Mouse (Mus musculus): ENCODE results near the gene Slc7a4. TPM values are rescaled to one million over a fixed set of nuclear protein-coding genes. Genes with fewer than 3 reads are reported as not detected.
"Not testable (repeated sequence)": the region's sequence is repeated elsewhere in the genome, so short reads cannot be mapped to it uniquely, and the experiment has no call there.

The Slc7a4 gene
- total RNA-seq, 2 experiments from 2014 or later: 0.38 to 7.1 TPM

- no peak for ATAC-seq (replicated peaks; ENCODE audit: low FRiP score, poor library complexity, severe bottlenecking)
These were observed 18.8 kb downstream of the Slc7a4 start for GRCm38 (mm10) chr16:17564221-17564620.

- no peak for ATAC-seq (replicated peaks; ENCODE audit: low FRiP score, poor library complexity, severe bottlenecking)
These were observed 19.4 kb downstream of the Slc7a4 start for GRCm38 (mm10) chr16:17563580-17563979.

- no peak for ATAC-seq (replicated peaks; ENCODE audit: low FRiP score, poor library complexity, severe bottlenecking)
These were observed 21.2 kb downstream of the Slc7a4 start, which contains the start of gene P2rx6 for GRCm38 (mm10) chr16:17561751-17562208. TSS of gene P2rx6 (plus strand) at chr16:17561885.

DNA sequence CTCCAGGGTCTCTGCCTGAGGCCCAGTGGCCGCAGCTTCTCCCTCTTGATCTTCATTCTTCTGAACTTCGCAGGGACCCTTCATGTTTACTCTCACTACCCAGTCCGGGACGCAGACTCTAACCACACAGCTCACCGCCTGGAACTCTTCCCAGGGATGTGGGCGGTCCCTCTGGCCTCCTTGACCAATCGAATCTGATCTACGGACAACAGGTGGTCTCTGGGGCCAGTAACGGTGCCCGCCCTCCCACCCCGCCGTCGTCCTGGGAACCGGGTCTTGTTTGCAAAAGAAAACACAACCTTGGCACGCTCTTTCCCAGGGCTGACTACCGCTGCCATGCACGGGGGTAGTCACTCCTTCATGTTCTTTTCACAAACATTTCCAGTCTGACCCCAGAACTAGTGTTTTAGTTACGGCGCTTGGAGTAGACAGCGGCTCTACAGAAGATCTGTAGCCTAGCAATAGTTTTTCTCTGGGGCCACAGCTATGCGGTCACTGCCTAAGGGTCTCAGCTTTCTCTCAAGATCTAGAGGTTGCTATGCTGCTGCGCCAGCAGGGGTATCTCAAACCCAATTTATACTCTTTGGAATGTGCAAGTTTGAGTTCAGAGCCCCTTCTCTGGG, 21.8 kb downstream of the Slc7a4 start, which contains the start of gene Lrrc74b:
Lrrc74b (minus strand) TSS at position 120 of the 623 bp plus-strand sequence.
- no peak for ATAC-seq (replicated peaks; ENCODE audit: low FRiP score, poor library complexity, severe bottlenecking)

GRCm38 (mm10) chr16:17559396-17560027, 23.5 kb downstream of the Slc7a4 start:
- ATAC-seq (replicated peaks; ENCODE audit: low FRiP score, poor library complexity, severe bottlenecking): no peak

DNA sequence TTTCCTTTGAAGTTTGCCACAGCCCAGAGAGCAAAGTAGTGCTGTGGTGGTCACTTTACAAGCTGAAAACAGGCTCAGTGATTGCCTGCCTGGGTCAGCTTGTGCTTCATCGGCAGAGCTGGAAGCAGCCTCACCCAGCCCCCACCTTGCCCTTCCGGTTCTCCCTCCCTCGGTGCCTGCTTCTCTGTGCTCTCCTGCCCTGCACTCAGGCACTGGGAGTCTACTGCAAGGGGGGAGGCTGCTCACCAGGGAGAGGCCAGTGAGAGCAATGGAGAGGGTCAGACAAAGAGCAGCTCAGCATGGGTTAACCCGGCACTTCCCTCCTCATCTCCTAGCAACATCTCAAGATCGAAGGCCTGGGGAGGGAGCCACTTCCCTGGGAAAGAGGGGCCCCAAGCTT, 24.2 kb downstream of the Slc7a4 start:
- no peak for ATAC-seq (replicated peaks; ENCODE audit: low FRiP score, poor library complexity, severe bottlenecking)

DNA sequence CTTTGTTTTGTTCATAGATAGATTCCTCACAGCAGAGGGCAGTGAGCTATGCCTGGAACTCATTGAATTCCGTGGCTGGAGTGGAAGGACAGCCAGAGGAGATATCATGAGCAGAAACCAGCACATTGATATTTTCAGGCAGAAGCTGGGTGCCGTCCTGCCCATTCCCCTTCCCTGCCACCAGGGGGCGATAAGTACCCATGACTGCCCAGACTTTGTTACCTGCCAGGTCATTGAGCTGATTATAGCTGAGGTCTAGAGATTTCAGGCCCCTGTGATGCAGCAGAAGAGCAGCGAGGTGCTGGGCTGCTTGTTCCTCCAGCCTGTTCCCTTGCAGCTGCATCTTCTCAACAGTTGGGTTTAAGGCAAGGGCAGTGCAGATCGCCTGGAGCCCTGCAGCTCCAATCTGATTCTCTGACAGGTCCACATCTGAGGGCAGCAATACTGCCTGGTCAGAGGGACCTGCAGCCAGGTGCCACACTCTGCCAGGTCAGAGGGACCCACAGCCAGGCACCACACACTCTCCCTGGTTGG, 25.0 kb downstream of the Slc7a4 start:
- peak; percentile 79 for ATAC-seq (replicated peaks; ENCODE audit: low FRiP score, poor library complexity, severe bottlenecking)

GRCm38 (mm10) chr16:17556907-17557306, 26.1 kb downstream of the Slc7a4 start:
- ATAC-seq (replicated peaks; ENCODE audit: low FRiP score, poor library complexity, severe bottlenecking): no peak

- no peak for ATAC-seq (replicated peaks; ENCODE audit: low FRiP score, poor library complexity, severe bottlenecking)
These were observed 26.8 kb downstream of the Slc7a4 start for GRCm38 (mm10) chr16:17556180-17556579.

DNA sequence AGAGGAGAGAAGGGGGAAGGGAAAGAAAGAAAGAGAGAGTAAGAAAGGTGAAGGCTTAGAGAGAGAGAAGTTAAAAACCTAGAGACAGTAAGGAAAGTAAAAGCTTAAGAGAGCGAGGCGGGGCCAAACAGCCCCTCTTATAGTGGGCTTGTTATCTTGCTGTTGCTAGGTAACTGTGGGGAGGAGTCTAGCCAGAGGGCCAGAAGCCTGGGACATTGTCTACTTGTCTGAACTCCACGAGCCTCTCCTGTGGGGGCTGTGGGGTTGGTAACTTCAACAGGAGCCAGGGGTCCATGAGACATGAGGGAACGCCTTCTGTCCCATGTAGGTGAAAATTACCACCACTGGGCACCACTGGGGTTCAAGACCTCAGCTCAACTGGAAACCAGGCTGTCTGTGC, 28.3 kb downstream of the Slc7a4 start:
- ATAC-seq (replicated peaks; ENCODE audit: low FRiP score, poor library complexity, severe bottlenecking): not testable (repeated sequence)

GRCm38 (mm10) chr16:17553910-17554685, 28.9 kb downstream of the Slc7a4 start:
- ATAC-seq (replicated peaks; ENCODE audit: low FRiP score, poor library complexity, severe bottlenecking): peak; percentile 77

GRCm38 (mm10) chr16:17552837-17553236, 30.2 kb downstream of the Slc7a4 start:
- no peak for ATAC-seq (replicated peaks; ENCODE audit: low FRiP score, poor library complexity, severe bottlenecking)

DNA sequence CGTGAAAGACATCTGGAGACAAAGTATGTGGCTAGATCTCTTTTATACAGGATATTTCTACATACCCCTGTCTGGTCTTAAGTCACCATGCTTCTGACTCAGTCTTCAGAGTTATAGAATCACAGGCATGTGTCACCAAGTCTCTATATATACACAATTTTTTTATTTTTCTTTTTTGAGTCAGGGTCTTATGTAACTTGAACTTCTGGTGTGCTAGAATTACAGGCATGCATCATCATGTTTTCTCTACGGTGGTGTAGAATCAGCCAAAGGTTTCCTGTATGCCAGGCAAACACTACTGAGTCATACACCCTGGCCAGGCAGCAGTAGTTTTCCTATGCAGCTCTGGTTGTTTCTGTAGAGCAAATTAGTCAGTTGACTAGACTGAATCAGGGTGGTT, 40.4 kb downstream of the Slc7a4 start:
- no peak for ATAC-seq (replicated peaks; ENCODE audit: low FRiP score, poor library complexity, severe bottlenecking)

DNA sequence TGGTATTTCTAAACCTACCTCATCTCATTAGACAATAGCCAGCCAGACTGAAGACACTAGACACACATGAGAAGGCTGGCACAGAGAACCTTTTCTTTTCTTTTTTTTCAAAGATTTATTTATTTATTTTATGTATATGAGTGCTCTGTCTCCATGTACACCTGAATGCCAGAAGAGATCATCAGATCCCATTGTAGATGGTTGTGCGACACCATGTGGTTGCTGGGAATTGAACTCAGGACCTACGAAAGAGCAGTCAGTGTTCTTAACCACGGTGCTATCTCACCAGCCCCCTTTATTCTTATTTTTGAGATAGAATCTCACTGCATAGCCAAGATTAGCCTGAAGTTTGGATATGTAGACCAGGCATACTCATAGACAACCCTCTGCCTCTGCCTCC, 46.4 kb downstream of the Slc7a4 start:
- no peak for ATAC-seq (replicated peaks; ENCODE audit: low FRiP score, poor library complexity, severe bottlenecking)

- no peak for ATAC-seq (replicated peaks; ENCODE audit: low FRiP score, poor library complexity, severe bottlenecking)
These were observed 50.2 kb downstream of the Slc7a4 start for GRCm38 (mm10) chr16:17532676-17533329.

DNA sequence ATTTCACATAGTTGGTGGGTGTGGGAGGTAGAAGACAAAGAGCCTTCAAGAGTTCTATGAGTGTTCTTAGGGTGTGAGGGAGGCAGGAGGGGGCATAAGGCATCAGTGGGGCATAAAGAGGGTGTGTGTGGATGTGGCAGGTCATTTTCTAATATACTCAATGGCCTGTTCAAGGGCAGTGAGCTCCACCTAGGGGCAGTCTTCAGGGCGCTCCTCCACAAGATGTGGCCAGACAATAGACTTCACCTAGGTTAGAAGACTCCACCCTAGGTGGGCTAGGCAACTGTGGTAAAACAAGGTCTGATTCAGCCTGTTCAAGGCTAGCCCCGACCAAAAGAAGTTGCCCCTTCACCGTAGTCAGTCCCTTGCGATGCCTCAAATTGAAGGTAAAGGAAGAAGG, 50.7 kb downstream of the Slc7a4 start:
- ATAC-seq (replicated peaks; ENCODE audit: low FRiP score, poor library complexity, severe bottlenecking): no peak

GRCm38 (mm10) chr16:17530640-17531288, 52.2 kb downstream of the Slc7a4 start, which contains the start of gene Thap7:
TSS of gene Thap7 (minus strand) at chr16:17531136.
- peak; percentile 93 for ATAC-seq (replicated peaks; ENCODE audit: low FRiP score, poor library complexity, severe bottlenecking)

- peak; percentile 27 for ATAC-seq (replicated peaks; ENCODE audit: low FRiP score, poor library complexity, severe bottlenecking)
These were observed 52.9 kb downstream of the Slc7a4 start for GRCm38 (mm10) chr16:17529981-17530586.

DNA sequence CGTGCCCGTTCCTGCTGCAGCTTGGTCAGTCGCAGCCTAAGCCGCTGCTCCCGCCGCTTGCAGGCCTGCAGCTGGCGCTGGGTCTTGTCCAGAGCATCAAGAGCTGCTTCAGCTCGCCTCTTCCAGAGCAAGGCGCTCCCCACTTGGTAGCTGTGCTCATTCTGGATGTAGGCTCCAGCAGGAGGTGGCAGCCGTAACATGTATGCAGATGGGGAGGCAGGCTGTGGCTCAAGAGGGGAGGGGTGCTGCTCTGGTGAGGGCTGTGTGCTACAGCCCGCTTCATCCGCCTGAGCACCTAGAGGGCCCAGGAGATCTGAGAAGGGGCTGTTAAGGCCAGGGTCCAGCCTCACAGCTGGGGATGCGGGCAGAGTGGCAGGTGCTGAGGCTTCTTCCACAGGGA, 54.7 kb downstream of the Slc7a4 start:
- ATAC-seq (replicated peaks; ENCODE audit: low FRiP score, poor library complexity, severe bottlenecking): no peak

All from erythroblast, adult 5-6 weeks (primary cell).